Mouse (Mus musculus) ovary, postnatal 14 days (tissue): Measurements from ENCODE around the gene Klf1.

ENCODE experiments used
- DNase-seq: peaks from one replicate; pipeline ENCODE4 v3.0.0; 2022; ENCODE audit warnings: low spot score

The Klf1 gene

GRCm38 (mm10) chr8:84936041-84936961 is 34.6 kb downstream of the Klf1 start:
- DNase-seq, result no peak

DNA sequence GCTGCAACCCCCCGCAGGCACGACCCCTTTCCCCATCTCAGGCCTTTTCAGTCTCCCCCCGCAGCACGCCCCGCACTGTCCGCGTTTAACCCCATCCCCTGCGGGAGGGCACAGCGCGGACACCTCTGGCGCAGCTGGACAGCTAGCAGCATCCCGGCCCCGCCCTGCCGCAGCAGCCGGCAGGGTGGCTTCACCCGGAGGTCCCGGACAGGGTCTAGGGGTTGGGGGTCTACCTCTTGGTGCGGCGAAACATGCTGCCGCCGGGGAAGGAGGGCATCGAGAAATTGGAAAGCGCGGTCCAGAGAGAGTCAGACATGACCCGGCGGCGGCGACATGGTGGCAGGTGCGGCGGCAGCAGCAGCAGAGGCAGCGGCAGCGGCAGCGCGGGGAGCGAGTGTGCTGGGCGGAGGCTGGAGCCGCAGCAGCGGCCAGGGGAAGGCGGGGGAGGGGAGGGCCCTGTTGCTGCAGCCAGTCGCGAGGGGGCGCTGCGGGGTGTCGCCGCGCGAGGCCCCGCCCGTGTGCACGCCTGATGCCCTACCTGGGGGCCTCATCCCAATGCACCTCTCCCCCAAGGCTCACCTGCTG is 35.3 kb downstream of the Klf1 start, which contains the start of gene Mast1:
Mast1 (minus strand) TSS at position 398 of the 585 bp plus-strand sequence.
- peak; percentile 33 for DNase-seq

DNA sequence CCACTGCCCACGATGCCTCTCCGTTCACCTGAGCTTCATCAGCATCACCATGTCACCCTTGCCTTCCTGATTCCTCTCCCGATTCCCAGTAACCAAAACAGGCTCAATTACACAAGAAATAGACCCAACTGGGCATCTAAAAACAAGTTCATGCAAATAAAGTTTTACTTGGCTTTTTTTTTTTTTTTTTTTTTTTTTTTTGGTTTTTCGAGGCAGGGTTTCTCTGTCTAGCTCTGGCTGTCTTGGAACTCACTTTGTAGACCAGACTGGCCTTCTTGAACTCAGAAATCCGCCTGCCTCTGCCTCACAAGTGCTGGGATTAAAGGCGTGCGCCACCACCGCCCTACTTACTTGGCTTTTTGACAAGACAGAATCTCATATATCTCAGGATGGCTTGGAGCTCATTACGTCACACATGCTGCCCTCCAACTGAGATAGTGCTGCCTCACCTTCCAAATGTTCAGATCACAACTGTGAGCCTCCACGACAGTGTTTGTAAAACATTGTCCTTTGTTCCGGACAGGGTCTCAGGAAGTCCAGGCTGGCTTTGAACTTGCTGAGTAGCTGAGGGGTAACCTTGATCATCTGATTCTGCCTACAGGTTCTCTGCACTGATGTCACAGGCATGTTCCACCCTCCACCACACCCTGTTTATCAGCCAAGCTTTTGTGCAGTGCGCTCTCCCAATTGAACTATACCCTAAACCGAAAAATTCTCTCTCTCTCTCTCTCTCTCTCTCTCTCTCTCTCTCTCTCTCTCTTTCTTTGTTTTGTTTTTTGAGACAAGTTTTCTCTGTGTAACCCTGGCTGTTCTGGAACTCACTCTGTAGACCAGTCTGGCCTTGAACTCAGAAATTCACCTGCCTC is 36.1 kb downstream of the Klf1 start:
- DNase-seq, result no peak

GRCm38 (mm10) chr8:84943699-84944098 is 42.0 kb downstream of the Klf1 start:
- no peak for DNase-seq

GRCm38 (mm10) chr8:84944478-84945160 is 42.9 kb downstream of the Klf1 start:
- DNase-seq, result no peak

DNA sequence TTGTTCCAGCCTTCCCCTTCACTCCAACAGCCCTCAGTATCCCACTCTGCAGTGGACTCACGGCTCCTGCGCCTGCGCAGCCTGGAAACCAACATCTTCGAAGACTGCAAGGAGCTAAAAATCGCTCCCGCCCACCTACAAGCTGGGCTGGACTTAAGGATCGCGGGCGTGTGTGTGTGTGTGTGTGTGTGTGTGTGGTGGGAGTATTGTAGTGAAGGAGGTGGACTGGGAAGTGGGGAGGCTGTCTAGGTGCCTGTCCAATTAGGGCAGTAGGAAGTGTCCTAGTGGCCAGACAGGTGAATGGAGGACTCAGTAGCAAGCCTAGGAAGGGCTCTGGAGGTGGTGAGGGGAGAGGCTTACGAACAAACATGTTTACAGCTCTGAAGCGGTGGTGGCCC is 43.5 kb downstream of the Klf1 start:
- no peak for DNase-seq

- DNase-seq, result no peak
These were observed 44.2 kb downstream of the Klf1 start for GRCm38 (mm10) chr8:84945633-84946527.

GRCm38 (mm10) chr8:84946528-84947240 is 45.0 kb downstream of the Klf1 start, which contains the start of gene Rtbdn:
TSS of gene Rtbdn (plus strand) at chr8:84946991.
- no peak for DNase-seq

DNA sequence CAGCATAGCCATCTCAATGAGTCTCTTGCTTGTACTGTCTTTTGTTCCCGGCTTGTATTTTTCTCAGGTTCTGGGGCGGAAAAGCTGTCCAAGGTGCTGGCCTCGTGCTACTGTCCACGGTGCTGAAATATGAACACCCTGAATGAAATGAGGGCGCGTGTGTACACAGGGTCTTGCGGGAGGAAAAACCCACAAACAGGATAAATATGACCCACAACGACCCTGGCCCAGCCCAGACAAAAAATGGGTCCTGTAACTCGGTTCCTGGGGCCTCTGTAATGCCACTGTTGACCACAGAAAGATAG is 45.5 kb downstream of the Klf1 start:
- DNase-seq, result peak; percentile 52

DNA sequence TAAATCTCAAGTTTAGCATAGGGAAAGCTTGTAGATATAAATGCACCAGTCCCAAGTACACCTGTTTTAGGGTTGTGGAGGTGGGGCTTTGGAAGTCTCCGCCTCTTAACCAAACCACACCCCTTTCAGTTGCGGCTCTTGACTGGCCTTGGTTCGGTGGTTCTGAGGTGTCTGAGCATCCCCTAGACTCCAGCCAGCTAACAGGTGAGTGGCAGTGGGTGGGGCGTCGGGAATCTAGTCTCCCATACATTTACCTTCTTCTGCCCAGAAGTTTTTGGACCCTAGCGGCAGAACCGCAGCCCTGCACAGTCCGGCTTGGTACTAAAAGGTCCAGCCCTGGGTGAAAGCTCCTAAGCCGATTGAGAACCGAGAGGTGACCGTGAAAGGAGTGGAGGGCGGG is 48.0 kb downstream of the Klf1 start:
- no peak for DNase-seq

- no peak for DNase-seq
These were observed 51.0 kb downstream of the Klf1 start for GRCm38 (mm10) chr8:84952612-84953255.
